Mouse (Mus musculus) heart, embryonic 11.5 days (tissue): ENCODE measurements around the gene Dhcr7. TPM values are rescaled to one million over a fixed set of nuclear protein-coding genes. Genes with fewer than 3 reads are reported as not detected.

Source experiments
- ATAC-seq: fragments of 200-750 bp; cut with Nextera tagmentation; replicated peaks from 2 replicates; pipeline ENCODE4 v1.8.0; 2017; ENCODE audit warnings: moderate library complexity; ENCODE audit not compliant: insufficient number of reproducible peaks, low FRiP score, low TSS enrichment
- H3K27ac ChIP-seq: fragments of 300-500 bp; sonication (generic); 2 replicates; pipeline ENCODE4 v1.5.1; 2014; ENCODE audit warnings: mild to moderate bottlenecking, low read depth, low read length
- H3K27me3 ChIP-seq: fragments of 300-500 bp; sonication (generic); 2 replicates; pipeline ENCODE4 v1.6.1; 2014; ENCODE audit warnings: mild to moderate bottlenecking, low read length, mixed read lengths; ENCODE audit not compliant: control insufficient read depth, insufficient read depth
- H3K36me3 ChIP-seq: fragments of 300-500 bp; sonication (generic); 2 replicates; pipeline ENCODE4 v1.6.1; 2014; ENCODE audit warnings: mild to moderate bottlenecking, low read length, moderate library complexity, mixed read lengths; ENCODE audit not compliant: control insufficient read depth, insufficient read depth
- H3K4me1 ChIP-seq: fragments of 300-500 bp; sonication (generic); 2 replicates; pipeline ENCODE4 v1.6.1; 2014; ENCODE audit warnings: low read length; ENCODE audit not compliant: control insufficient read depth, insufficient read depth
- H3K4me2 ChIP-seq: fragments of 300-500 bp; sonication (generic); 2 replicates; pipeline ENCODE4 v1.6.1; 2014; ENCODE audit warnings: mild to moderate bottlenecking, moderate library complexity
- H3K4me3 ChIP-seq: fragments of 300-500 bp; sonication (generic); 2 replicates; pipeline ENCODE4 v1.5.1; 2014; ENCODE audit warnings: low read depth, low read length
- H3K9ac ChIP-seq: fragments of 300-500 bp; sonication (generic); 2 replicates; pipeline ENCODE4 v1.6.1; 2014; ENCODE audit warnings: mild to moderate bottlenecking, low read depth, low read length, moderate library complexity
- H3K9me3 ChIP-seq: fragments of 300-500 bp; sonication (generic); replicated peaks from 2 replicates; pipeline ENCODE4 v1.6.1; 2016; ENCODE audit warnings: low read length; ENCODE audit not compliant: control insufficient read depth
- WGBS: fragments of 180-500 bp; shearing (Covaris S2); extraction: QIAGEN DNeasy Blood & Tissue Kit; methylation state at CpG from one replicate; pipeline ENCODE4 v1.1.7; 2014; ENCODE audit not compliant: insufficient replicate concordance; 5-methylcytosine and 5-hydroxymethylcytosine counted together
- polyA plus RNA-seq: library from polyadenylated mRNA; unstranded; fragments of >200 nt; fragmentation: Nextera tagmentation; extraction: Ambion mirVana; gene quantifications from 2 replicates; pipeline ENCODE4 v1.2.1, GENCODE M21; 2014

The Dhcr7 gene
- polyA plus RNA-seq, 1 experiment from 2014 or later: 31.9 TPM

DNA sequence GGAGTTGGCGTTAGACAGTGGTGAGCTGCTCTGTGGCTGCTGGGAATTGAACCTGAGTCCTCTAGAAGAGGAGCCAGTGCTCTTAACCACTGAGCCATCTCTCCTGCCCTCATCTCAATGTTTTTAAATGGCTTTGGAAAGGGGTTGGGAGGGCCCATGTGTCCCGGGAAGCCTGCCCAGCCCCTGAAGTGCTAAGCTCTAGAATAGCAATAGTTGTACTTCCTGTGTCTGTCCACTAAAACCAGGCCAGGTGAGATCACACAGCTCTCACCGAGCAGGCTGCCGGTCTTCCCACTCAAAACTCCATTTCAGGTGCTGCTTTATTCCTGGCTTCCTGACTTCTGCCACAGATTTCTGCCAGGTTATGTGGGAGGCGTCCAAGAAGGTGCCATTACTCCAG, 17.2 kb downstream of the Dhcr7 start:
- Histone ChIP-seq H3K9ac (no peak overlapping the region), H3K4me2 (no peak overlapping the region), H3K27ac (no peak overlapping the region), H3K36me3 (peaks cover 40% of the 10 kb centered on the region), H3K9me3 (no peaks in the 10 kb centered on the region; the same call in 1 of the 2 replicates), H3K4me3 (no peak overlapping the region), H3K27me3 (no peaks in the 10 kb centered on the region), H3K4me1 (no peaks in the 10 kb centered on the region)
- WGBS: 85% methylated on average over 5 of the region's 5 CpGs
- ATAC-seq: no peak

DNA sequence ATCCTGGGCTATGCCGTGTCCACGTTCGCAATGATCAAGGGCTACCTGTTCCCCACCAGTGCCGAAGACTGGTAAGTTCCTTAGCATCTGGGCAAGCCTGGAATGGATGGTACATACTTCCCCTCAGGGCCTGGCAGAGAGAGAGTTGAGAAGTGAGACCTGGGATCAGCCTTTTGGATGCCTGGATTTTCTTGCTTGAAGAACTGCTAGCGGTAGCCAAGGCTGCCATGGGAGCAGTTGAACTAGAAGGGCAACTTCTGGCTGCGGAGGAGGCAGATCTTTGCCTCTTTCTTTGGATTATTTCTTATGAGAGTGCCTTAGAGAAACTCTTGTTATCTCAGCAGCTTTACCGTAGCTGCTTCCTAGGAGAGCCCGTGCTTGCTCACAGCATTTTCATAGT, 18.4 kb downstream of the Dhcr7 start:
- H3K9ac ChIP-seq: no peak overlapping the region
- no peaks in the 10 kb centered on the region for H3K4me1 ChIP-seq
- H3K36me3 ChIP-seq: peaks cover 51% of the 10 kb centered on the region
- WGBS: 93% methylated on average over 8 of the region's 8 CpGs
- H3K4me2 ChIP-seq: no peak overlapping the region
- no peak overlapping the region for H3K27ac ChIP-seq
- no peaks in the 10 kb centered on the region for H3K27me3 ChIP-seq
- H3K4me3 ChIP-seq: no peak overlapping the region
- no peaks in the 10 kb centered on the region; the same call in 1 of the 2 replicates for H3K9me3 ChIP-seq
- ATAC-seq: no peak

DNA sequence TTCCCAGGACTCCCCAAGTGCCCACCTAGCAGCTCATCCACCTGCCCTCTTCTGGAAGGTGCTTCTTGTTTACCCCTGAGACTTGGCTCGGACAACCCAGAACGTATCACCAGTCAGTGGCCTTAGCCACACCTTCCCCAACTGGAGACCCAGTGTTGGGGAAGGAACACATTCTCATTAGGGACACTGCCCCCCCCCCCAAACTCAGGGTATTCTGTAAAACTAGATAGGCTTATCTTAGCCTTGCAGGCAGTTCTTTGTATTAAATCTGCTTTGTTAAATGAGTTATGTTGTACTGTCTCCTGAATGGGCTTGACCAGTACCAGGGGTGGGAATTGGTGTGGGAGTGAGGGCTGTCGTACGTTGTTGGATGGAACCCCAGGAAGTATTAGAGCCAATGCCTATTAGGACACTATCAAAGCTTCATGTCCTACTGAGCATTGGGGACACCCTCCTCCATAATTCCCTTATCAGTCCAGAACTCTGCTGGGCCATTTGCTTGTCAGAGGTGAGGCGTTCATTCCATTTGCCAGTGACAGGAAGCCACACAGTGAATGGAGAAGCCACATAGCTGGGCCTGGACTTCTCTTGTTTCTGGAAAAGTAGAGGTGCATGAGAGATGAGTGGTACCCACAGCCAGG, 25.3 kb downstream of the Dhcr7 start:
- H3K27ac ChIP-seq: no peak overlapping the region
- ATAC-seq: 0 out of 2 replicates have a peak, but pooled peaks have one; percentile 26
- H3K9me3 ChIP-seq: no peaks in the 10 kb centered on the region; the same call in 1 of the 2 replicates
- no peaks in the 10 kb centered on the region for H3K27me3 ChIP-seq
- no peak overlapping the region for H3K4me3 ChIP-seq
- WGBS: 67% methylated on average over 5 of the region's 5 CpGs
- no peaks in the 10 kb centered on the region for H3K4me1 ChIP-seq
- H3K9ac ChIP-seq: no peak overlapping the region
- H3K4me2 ChIP-seq: no peak overlapping the region
- H3K36me3 ChIP-seq: peaks cover 31% of the 10 kb centered on the region

DNA sequence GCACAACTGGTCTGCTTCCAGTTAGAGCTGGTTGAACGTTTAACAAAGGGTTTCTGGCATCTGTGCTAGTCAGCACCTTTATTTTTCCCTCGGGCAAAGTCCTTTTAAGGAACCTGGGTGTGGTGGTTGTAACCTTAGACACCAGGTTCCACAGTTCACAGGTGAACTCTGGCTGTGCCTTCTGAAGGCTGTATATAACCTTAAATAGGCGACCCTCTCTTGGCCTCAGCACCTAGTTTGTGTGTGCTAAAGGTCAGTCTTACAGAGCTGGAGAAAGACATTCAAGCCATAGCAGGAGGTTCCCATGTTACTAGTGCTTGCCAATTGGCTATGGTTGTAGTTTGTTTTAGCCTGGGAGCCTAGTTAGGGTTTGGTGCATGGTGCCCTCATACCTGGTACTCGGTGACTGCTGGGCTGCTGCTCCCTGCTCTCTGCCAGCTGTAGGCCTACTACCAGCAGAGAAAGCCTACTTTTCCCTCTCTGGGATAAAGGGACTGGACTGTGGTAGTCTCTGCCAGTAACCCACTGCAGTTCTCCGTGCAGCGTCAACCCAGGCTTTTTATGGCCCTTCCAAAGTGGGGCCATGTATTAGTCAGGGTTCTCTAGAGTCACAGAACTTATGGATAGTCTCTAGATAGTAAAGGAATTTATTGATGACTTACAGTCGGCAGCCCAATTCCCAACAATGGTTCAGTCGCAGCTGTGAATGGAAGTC, 26.0 kb downstream of the Dhcr7 start:
- Histone ChIP-seq H3K27ac (no peak overlapping the region), H3K27me3 (no peaks in the 10 kb centered on the region), H3K4me1 (no peaks in the 10 kb centered on the region), H3K4me2 (no peak overlapping the region), H3K9me3 (no peaks in the 10 kb centered on the region), H3K9ac (no peak overlapping the region), H3K36me3 (peaks cover 24% of the 10 kb centered on the region), H3K4me3 (no peak overlapping the region)
- ATAC-seq: no peak
- 84% methylated on average over 7 of the region's 8 CpGs for WGBS

DNA sequence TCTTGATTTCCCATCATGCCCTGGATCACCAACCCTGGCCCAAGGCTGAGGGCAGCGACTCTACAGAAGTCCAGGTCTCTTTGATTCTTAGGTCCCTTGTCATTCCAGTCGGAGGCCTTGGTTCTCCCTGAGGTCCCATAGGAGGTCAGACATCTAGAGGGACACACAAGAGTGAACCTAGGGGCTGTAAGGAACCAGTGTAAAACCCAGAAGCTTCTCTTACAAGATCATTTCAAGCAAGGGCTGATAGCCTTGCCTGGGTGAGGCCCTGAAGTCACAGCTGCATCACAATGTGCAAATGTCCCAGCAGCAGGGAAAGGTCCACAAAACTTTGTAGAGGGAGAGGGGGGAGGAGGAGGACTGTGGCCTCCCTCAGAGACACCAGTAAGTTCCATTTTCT, 43.6 kb downstream of the Dhcr7 start, which contains the start of gene Gm498:
Gm498 (plus strand) TSS at position 301 of the 400 bp plus-strand sequence.
- Histone ChIP-seq H3K9ac (no peak within 1 kb of the TSS), H3K27ac (no peak within 1 kb of the TSS), H3K27me3 (no peaks in the 10 kb centered on the region), H3K9me3 (no peaks in the 10 kb centered on the region), H3K36me3 (no peaks in the 10 kb centered on the region), H3K4me3 (no peak within 1 kb of the TSS), H3K4me1 (no peaks in the 10 kb centered on the region), H3K4me2 (no peak within 1 kb of the TSS)
- ATAC-seq: no peak
- WGBS: 84% methylated on average over 2 of the region's 2 CpGs

DNA sequence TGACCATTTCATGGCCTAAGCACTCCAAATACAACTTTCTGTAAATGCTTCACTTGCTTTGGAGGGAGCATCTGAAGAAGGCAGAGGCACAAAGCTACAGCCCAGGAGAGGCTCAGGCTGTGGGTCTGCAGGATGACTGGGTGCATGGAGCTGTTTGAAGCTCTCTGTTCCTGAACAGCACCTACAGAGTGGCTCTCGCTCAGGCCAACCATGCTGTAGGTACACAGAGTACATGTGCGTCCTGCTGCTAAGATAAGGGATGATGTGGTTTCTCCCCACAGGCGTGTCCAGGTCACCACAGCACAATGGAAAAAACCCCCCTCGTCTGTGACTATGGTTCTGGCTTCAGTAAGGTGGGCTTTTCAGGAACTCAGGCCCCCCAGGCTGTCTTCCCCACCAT, 45.9 kb downstream of the Dhcr7 start:
- 72% methylated on average over 4 of the region's 4 CpGs for WGBS
- H3K9ac ChIP-seq: no peak overlapping the region
- H3K27ac ChIP-seq: no peak overlapping the region
- H3K27me3 ChIP-seq: no peaks in the 10 kb centered on the region
- H3K4me3 ChIP-seq: no peak overlapping the region
- no peak overlapping the region for H3K4me2 ChIP-seq
- ATAC-seq: no peak
- no peaks in the 10 kb centered on the region for H3K36me3 ChIP-seq
- H3K9me3 ChIP-seq: no peaks in the 10 kb centered on the region
- H3K4me1 ChIP-seq: no peaks in the 10 kb centered on the region

DNA sequence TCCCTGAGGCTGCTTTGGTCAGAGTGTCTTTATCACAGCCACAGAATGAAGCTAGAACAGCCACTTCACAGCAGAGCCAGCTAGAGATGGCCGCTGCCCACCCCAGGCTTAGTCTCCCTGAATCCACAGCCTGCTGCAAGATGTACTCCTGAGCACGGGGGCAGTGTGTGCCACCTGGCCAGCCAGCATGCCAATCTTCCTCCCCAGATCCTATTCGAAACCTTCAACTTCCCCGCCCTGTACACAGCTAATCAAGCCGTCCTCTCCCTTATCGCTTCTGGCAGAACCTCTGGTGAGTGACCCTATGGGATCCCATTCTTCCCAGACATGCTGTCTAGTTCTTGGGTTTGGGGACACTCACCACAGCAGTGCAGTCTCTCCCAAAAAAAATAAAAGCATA, 60.8 kb downstream of the Dhcr7 start:
- H3K27ac ChIP-seq: no peak overlapping the region
- H3K4me1 ChIP-seq: no peaks in the 10 kb centered on the region
- no peaks in the 10 kb centered on the region for H3K27me3 ChIP-seq
- no peak overlapping the region for H3K9ac ChIP-seq
- no peaks in the 10 kb centered on the region for H3K9me3 ChIP-seq
- WGBS: 59% methylated on average over 6 of the region's 6 CpGs
- no peaks in the 10 kb centered on the region for H3K36me3 ChIP-seq
- ATAC-seq: no peak
- H3K4me2 ChIP-seq: no peak overlapping the region
- no peak overlapping the region for H3K4me3 ChIP-seq

DNA sequence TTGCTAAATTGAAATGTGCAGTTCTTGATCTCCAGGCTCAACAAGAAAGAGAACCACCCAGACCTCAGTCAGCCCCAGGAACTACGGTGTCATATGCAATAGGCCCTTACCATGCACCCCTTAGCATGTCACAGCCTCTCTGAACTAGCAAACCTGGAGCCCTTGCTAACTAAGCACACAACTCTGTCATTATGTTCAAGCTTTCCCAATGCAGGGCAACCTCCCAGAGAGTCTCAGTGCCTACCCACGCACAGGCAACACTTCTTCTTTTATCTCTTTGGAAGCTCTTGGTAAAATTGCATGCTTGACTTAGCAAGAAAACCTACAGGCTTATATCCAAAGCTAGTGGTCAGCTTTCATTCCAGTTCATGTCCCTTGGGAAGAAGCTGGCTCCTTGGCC, 68.2 kb downstream of the Dhcr7 start:
- 77% methylated on average over 2 of the region's 2 CpGs for WGBS
- Histone ChIP-seq H3K36me3 (no peaks in the 10 kb centered on the region), H3K4me2 (no peak overlapping the region), H3K4me3 (no peak overlapping the region), H3K4me1 (no peaks in the 10 kb centered on the region), H3K27ac (no peak overlapping the region), H3K9me3 (no peaks in the 10 kb centered on the region), H3K9ac (no peak overlapping the region), H3K27me3 (no peaks in the 10 kb centered on the region)
- ATAC-seq: no peak

DNA sequence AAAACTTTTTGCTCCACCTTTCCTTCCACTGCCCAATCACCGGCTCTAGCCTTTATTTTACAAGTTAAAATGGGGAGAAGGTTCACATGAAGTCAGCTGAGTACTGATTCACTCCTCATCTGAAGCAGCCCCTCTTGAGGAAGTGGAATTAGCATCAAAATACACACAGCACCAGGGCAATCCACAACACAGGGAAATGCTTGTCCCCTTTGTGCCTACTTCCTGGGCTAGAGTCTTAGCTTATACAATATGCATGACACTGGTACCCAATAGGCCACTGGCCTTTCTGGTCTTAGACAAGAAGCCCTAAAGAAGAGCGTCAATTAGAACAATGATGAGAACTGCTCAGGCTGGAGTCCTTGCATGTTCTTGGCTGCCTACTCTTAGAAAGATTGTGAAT, 69.4 kb downstream of the Dhcr7 start:
- no peak overlapping the region for H3K27ac ChIP-seq
- WGBS: 71% methylated on average over 2 of the region's 2 CpGs
- H3K4me1 ChIP-seq: no peaks in the 10 kb centered on the region
- H3K4me2 ChIP-seq: no peak overlapping the region
- H3K27me3 ChIP-seq: no peaks in the 10 kb centered on the region
- no peaks in the 10 kb centered on the region for H3K36me3 ChIP-seq
- no peak overlapping the region for H3K9ac ChIP-seq
- ATAC-seq: no peak
- H3K4me3 ChIP-seq: no peak overlapping the region
- H3K9me3 ChIP-seq: no peaks in the 10 kb centered on the region
